ENCODE assay signal across 22 mouse cellular contexts in the genomic region with DNA sequence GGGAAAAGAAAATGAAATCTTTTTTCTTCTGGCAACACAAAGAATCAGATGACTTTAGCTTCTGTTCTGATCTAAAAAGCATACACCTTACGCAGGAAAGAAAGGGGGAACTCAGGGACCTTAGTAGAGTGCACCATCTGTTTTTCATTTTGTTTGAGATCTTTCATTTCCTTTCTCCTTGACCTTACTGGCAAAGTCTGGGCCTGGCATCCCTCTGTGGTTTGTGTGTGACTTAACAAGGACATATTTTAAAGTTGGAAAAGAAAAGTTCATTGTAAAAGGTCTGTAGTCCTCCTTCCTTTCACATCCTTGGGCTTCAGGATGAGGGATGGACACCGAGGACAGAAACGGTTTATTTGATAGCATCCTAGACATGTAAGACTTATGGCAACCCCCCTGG. TPM values are rescaled to one million over a fixed set of nuclear protein-coding genes. Genes with fewer than 3 reads are reported as not detected.
A peak's percentile ranks its signal among the peaks of the same experiment; 100 is the strongest.
DNase-seq lines count a peak whose midpoint lies in the region; ATAC-seq and TF ChIP-seq lines count a peak whose summit lies in the region.
"Had no signal": no experiment of that assay in that cellular context is flagged by ENCODE, and none has a peak within 500 bp of the region (broad histone marks: within the 10 kb centered on the region; RNA-seq: fewer than 3 reads in every experiment).

No protein-coding gene starts in this region.

- intact Hi-C loops in gastrocnemius, adult 2 months (cut with DNase I): loop anchor here (10.0 kb wide), 1 partner anchor 99 kb away; no protein-coding TSS in a partner anchor

- no peak overlapping the region for H3K4me2 ChIP-seq in neural tube, embryonic 15.5 days
- H3K4me2 ChIP-seq: heart, embryonic 15.5 days; liver, embryonic 15.5 days; neural tube, embryonic 13.5 days had no signal

- no peaks in the 10 kb centered on the region for H3K36me3 ChIP-seq in neural tube, embryonic 15.5 days
- H3K36me3 ChIP-seq in embryonic facial prominence, embryonic 10.5 days (replicated peaks): no peaks in the 10 kb centered on the region
- H3K36me3 ChIP-seq in limb, embryonic 10.5 days: no peaks in the 10 kb centered on the region
- H3K36me3 ChIP-seq: G1E; heart, embryonic 15.5 days; liver, embryonic 15.5 days; midbrain, embryonic 10.5 days; neural tube, embryonic 13.5 days had no signal

- 77% methylated on average over 3 of the region's 3 CpGs for WGBS in neural tube, embryonic 15.5 days
- 35% methylated on average over 3 of the region's 3 CpGs for WGBS in embryonic facial prominence, embryonic 10.5 days
- WGBS in limb, embryonic 10.5 days: 27% methylated on average over 3 of the region's 3 CpGs

- no peak overlapping the region for H3K4me3 ChIP-seq in neural tube, embryonic 15.5 days (replicated peaks)
- H3K4me3 ChIP-seq in embryonic facial prominence, embryonic 10.5 days: no peak overlapping the region
- H3K4me3 ChIP-seq in limb, embryonic 10.5 days: no peak overlapping the region
- no peak overlapping the region for H3K4me3 ChIP-seq in gastrocnemius, adult 2 months
- H3K4me3 ChIP-seq: heart, embryonic 15.5 days; liver, embryonic 15.5 days; midbrain, embryonic 10.5 days; neural tube, embryonic 13.5 days had no signal

- H3K9me3 ChIP-seq in neural tube, embryonic 15.5 days (replicated peaks): no peaks in the 10 kb centered on the region
- H3K9me3 ChIP-seq in embryonic facial prominence, embryonic 10.5 days: no peaks in the 10 kb centered on the region
- H3K9me3 ChIP-seq in limb, embryonic 10.5 days (replicated peaks): no peaks in the 10 kb centered on the region
- H3K9me3 ChIP-seq: G1E; heart, embryonic 15.5 days; liver, embryonic 15.5 days; midbrain, embryonic 10.5 days; neural tube, embryonic 13.5 days had no signal

- no peak overlapping the region for H3K9ac ChIP-seq in neural tube, embryonic 15.5 days (replicated peaks)
- H3K9ac ChIP-seq: heart, embryonic 15.5 days; liver, embryonic 15.5 days; neural tube, embryonic 13.5 days had no signal

- no peak overlapping the region for H3K27ac ChIP-seq in neural tube, embryonic 15.5 days (replicated peaks)
- H3K27ac ChIP-seq in embryonic facial prominence, embryonic 10.5 days (replicated peaks): peak overlapping the region; percentile 80
- H3K27ac ChIP-seq in limb, embryonic 10.5 days: peak overlapping the region; percentile 90
- H3K27ac ChIP-seq in gastrocnemius, adult 2 months: no peak overlapping the region
- H3K27ac ChIP-seq: heart, embryonic 15.5 days; liver, embryonic 15.5 days; midbrain, embryonic 10.5 days; neural tube, embryonic 13.5 days; stomach, postnatal 0 days had no signal

- no peak for TF ChIP-seq CTCF in gastrocnemius, adult 2 months (IDR thresholded peaks at IDR 0.05)

- ATAC-seq in neural tube, embryonic 15.5 days (ENCODE audit: low FRiP score): no peak
- ATAC-seq: inflammation-experienced regulatory T-cells, adult 6 months had no signal

- no peaks in the 10 kb centered on the region for H3K4me1 ChIP-seq in neural tube, embryonic 15.5 days
- peaks cover 24% of the 10 kb centered on the region for H3K4me1 ChIP-seq in embryonic facial prominence, embryonic 10.5 days
- peaks cover 38% of the 10 kb centered on the region for H3K4me1 ChIP-seq in limb, embryonic 10.5 days
- H3K4me1 ChIP-seq: heart, embryonic 15.5 days; liver, embryonic 15.5 days; midbrain, embryonic 10.5 days; neural tube, embryonic 13.5 days had no signal

- DNase-seq in neural tube, embryonic 10.5 days (ENCODE audit: extremely low spot score, low spot score): peak; percentile 32
- peak; percentile 58 for DNase-seq in embryonic facial prominence, embryonic 10.5 days (ENCODE audit: low spot score)
- DNase-seq in limb, embryonic 10.5 days (ENCODE audit: low spot score): peak; percentile 58
- DNase-seq in layer of hippocampus, adult 9-11 months: no peak
- no peak for DNase-seq in lung, adult 18-20 months
- no peak for DNase-seq in gastrocnemius, adult 2 months
- DNase-seq: adrenal gland, postnatal 10 days; cerebellum, adult 2 months; heart, adult 18-20 months; kidney, adult 8-10 months; kidney, postnatal 25 days; lung, postnatal 14 days; right cerebral cortex, postnatal 25 days had no signal

- H3K27me3 ChIP-seq in neural tube, embryonic 15.5 days (replicated peaks): no peaks in the 10 kb centered on the region
- H3K27me3 ChIP-seq in embryonic facial prominence, embryonic 10.5 days (replicated peaks; ENCODE audit: low read depth, poor library complexity, severe bottlenecking): peaks cover 2% of the 10 kb centered on the region; the same call in 1 of the 2 replicates
- H3K27me3 ChIP-seq in limb, embryonic 10.5 days (ENCODE audit: low read depth, poor library complexity, severe bottlenecking): no peaks in the 10 kb centered on the region
- H3K27me3 ChIP-seq: heart, embryonic 15.5 days; liver, embryonic 15.5 days; neural tube, embryonic 13.5 days had no signal

RNA-seq across cellular contexts. Expression of a gene that starts 17.0 kb away (rescaled TPM):
- 0.46 and 0.72 TPM in 2 replicates for polyA plus RNA-seq in neural tube, embryonic 15.5 days (2015; fragmentation: Nextera tagmentation; extraction: Ambion mirVana)
- 1.1 TPM in 1 of 2 replicates, not detected in the other for polyA plus RNA-seq in embryonic facial prominence, embryonic 10.5 days (2016; fragmentation: Nextera tagmentation; extraction: Ambion mirVana)
- 2.2 TPM in 1 of 2 replicates, not detected in the other for polyA plus RNA-seq in limb, embryonic 10.5 days (2016; fragmentation: Nextera tagmentation; extraction: Ambion mirVana)
- 1 to 10 TPM; 5.4 to 5.8 TPM for total RNA-seq in gastrocnemius, adult 2 months (2021)
- polyA plus RNA-seq: cerebellum, adult 2 months; forebrain, embryonic 11.5 days; G1E; neural tube, embryonic 13.5 days had no signal

RNA-seq across cellular contexts. Expression of a gene that starts 27.6 kb away (rescaled TPM):
- 3.1 and 4.0 TPM in 2 replicates for polyA plus RNA-seq in neural tube, embryonic 15.5 days (2015; fragmentation: Nextera tagmentation; extraction: Ambion mirVana)
- polyA plus RNA-seq in embryonic facial prominence, embryonic 10.5 days (2016; fragmentation: Nextera tagmentation; extraction: Ambion mirVana): 7.0 and 7.7 TPM in 2 replicates
- 8.6 and 10.7 TPM in 2 replicates for polyA plus RNA-seq in limb, embryonic 10.5 days (2016; fragmentation: Nextera tagmentation; extraction: Ambion mirVana)
- total RNA-seq in gastrocnemius, adult 2 months (2021): 1 to 10 TPM; 2.7 to 3.5 TPM
- polyA plus RNA-seq: G1E had no signal

Comparison
In these comparisons a context has a peak if more than half of its experiments do, and no peak if none do; other contexts are left out.
1. DNase-seq: peak in neural tube, embryonic 10.5 days (single experiment), embryonic facial prominence, embryonic 10.5 days (single experiment) and limb, embryonic 10.5 days (single experiment); none in layer of hippocampus, adult 9-11 months (single experiment), lung, adult 18-20 months (0 of 2) and gastrocnemius, adult 2 months (single experiment).
2. H3K27ac ChIP-seq: peak in embryonic facial prominence, embryonic 10.5 days (single experiment) and limb, embryonic 10.5 days (single experiment); none in neural tube, embryonic 15.5 days (single experiment) and gastrocnemius, adult 2 months (single experiment).